Mouse (Mus musculus) intestine, embryonic 14.5 days (tissue): Measurements from ENCODE around the gene Plau. TPM values are rescaled to one million over a fixed set of nuclear protein-coding genes. Genes with fewer than 3 reads are reported as not detected.

ENCODE experiments used
- ATAC-seq: fragments of 200-750 bp; cut with Nextera tagmentation; replicated peaks from 2 replicates; pipeline ENCODE4 v1.8.0; 2017; ENCODE audit warnings: low read depth, moderate number of reproducible peaks, moderate TSS enrichment, moderate library complexity; ENCODE audit not compliant: low FRiP score, low TSS enrichment
- DNase-seq: peaks from one replicate; pipeline ENCODE4 v3.0.0-alpha.2; 2018; ENCODE audit warnings: low spot score
- H3K27ac ChIP-seq: fragments of 300-500 bp; sonication (generic); 2 replicates; pipeline ENCODE4 v1.5.1; 2014; ENCODE audit warnings: low read depth, mild to moderate bottlenecking, control low read depth
- H3K27me3 ChIP-seq: fragments of 300-500 bp; sonication (generic); replicated peaks from 2 replicates; pipeline ENCODE4 v1.6.1; 2014; ENCODE audit warnings: low read length, control low read depth; ENCODE audit not compliant: control insufficient read depth, insufficient read depth
- H3K36me3 ChIP-seq: fragments of 300-500 bp; sonication (generic); 2 replicates; pipeline ENCODE4 v1.6.1; 2014; ENCODE audit warnings: low read length, control low read depth; ENCODE audit not compliant: control insufficient read depth, insufficient read depth
- H3K4me1 ChIP-seq: fragments of 300-500 bp; sonication (generic); replicated peaks from 2 replicates; pipeline ENCODE4 v1.6.1; 2014; ENCODE audit warnings: low read length, control low read depth, mixed read lengths; ENCODE audit not compliant: control insufficient read depth, insufficient read depth
- H3K4me2 ChIP-seq: fragments of 300-500 bp; sonication (generic); 2 replicates; pipeline ENCODE4 v1.6.1; 2014; ENCODE audit warnings: low read length
- H3K4me3 ChIP-seq: fragments of 300-500 bp; sonication (generic); 2 replicates; pipeline ENCODE4 v1.5.1; 2014; ENCODE audit warnings: low read depth, low read length, control low read depth, mixed read lengths
- H3K9ac ChIP-seq: fragments of 300-500 bp; sonication (generic); 2 replicates; pipeline ENCODE4 v1.6.1; 2014; ENCODE audit warnings: mild to moderate bottlenecking, low read length
- H3K9me3 ChIP-seq: fragments of 300-500 bp; sonication (generic); 2 replicates; pipeline ENCODE4 v1.6.1; 2016; ENCODE audit warnings: low read length, control low read depth; ENCODE audit not compliant: control insufficient read depth
- WGBS: fragments of 180-500 bp; shearing (Covaris S2); extraction: QIAGEN DNeasy Blood & Tissue Kit; methylation state at CpG from one replicate; pipeline ENCODE4 v1.1.7; 2014; 5-methylcytosine and 5-hydroxymethylcytosine counted together
- polyA plus RNA-seq: library from polyadenylated mRNA; unstranded; fragments of >200 nt; fragmentation: Nextera tagmentation; extraction: Ambion mirVana; gene quantifications from 2 replicates; pipeline ENCODE4 v1.2.1, GENCODE M21; 2014

Gene Plau
- polyA plus RNA-seq, 1 experiment from 2014 or later, result 1.3 TPM

- Histone ChIP-seq H3K27ac (no peak overlapping the region), H3K9ac (no peak overlapping the region)
- 91% methylated on average over 10 of the region's 10 CpGs for WGBS
Measured at GRCm38 (mm10) chr14:20844671-20845576, 8.5 kb downstream of the Plau start.

GRCm38 (mm10) chr14:20845577-20846088, 9.2 kb downstream of the Plau start:
- Histone ChIP-seq H3K27me3 (no peaks in the 10 kb centered on the region), H3K4me1 (no peaks in the 10 kb centered on the region), H3K4me2 (no peak overlapping the region), H3K9me3 (no peaks in the 10 kb centered on the region), H3K9ac (no peak overlapping the region), H3K27ac (no peak overlapping the region; the same call in 1 of the 2 replicates), H3K4me3 (no peak overlapping the region), H3K36me3 (no peaks in the 10 kb centered on the region)
- WGBS, result 62% methylated on average over 9 of the region's 9 CpGs
- ATAC-seq, result no peak
- DNase-seq, result no peak

More at GRCm38 (mm10) chr14:20844671-20845576, 8.5 kb downstream of the Plau start:
- Histone ChIP-seq H3K4me1 (no peaks in the 10 kb centered on the region), H3K36me3 (no peaks in the 10 kb centered on the region), H3K4me2 (no peak overlapping the region), H3K27me3 (no peaks in the 10 kb centered on the region), H3K9me3 (no peaks in the 10 kb centered on the region), H3K4me3 (no peak overlapping the region)
- no peak for DNase-seq
- no peak for ATAC-seq

- Histone ChIP-seq H3K4me2 (no peak overlapping the region), H3K9ac (no peak overlapping the region), H3K4me3 (no peak overlapping the region), H3K9me3 (no peaks in the 10 kb centered on the region), H3K27ac (no peak overlapping the region; the same call in 1 of the 2 replicates), H3K4me1 (no peaks in the 10 kb centered on the region), H3K36me3 (no peaks in the 10 kb centered on the region), H3K27me3 (no peaks in the 10 kb centered on the region)
- ATAC-seq, result no peak
- no peak for DNase-seq
- WGBS, result 79% methylated on average over 7 of the region's 7 CpGs
Measured at GRCm38 (mm10) chr14:20846214-20846613, 9.8 kb downstream of the Plau start.

GRCm38 (mm10) chr14:20847637-20848129, 11.2 kb downstream of the Plau start:
- WGBS, result 83% methylated on average over 3 of the region's 3 CpGs
- Histone ChIP-seq H3K9me3 (no peaks in the 10 kb centered on the region), H3K4me3 (no peak overlapping the region), H3K27ac (no peak overlapping the region), H3K4me2 (no peak overlapping the region), H3K36me3 (no peaks in the 10 kb centered on the region), H3K27me3 (no peaks in the 10 kb centered on the region), H3K4me1 (no peaks in the 10 kb centered on the region), H3K9ac (no peak overlapping the region)
- DNase-seq (no peak), ATAC-seq (no peak)

GRCm38 (mm10) chr14:20849753-20850152, 13.3 kb downstream of the Plau start:
- Histone ChIP-seq H3K27ac (no peak overlapping the region), H3K4me1 (no peaks in the 10 kb centered on the region), H3K27me3 (no peaks in the 10 kb centered on the region), H3K4me3 (no peak overlapping the region), H3K9ac (no peak overlapping the region), H3K4me2 (no peak overlapping the region), H3K36me3 (no peaks in the 10 kb centered on the region), H3K9me3 (no peaks in the 10 kb centered on the region)
- 65% methylated on average over 4 of the region's 4 CpGs for WGBS
- no peak for DNase-seq
- ATAC-seq, result no peak

- ATAC-seq, result no peak
- Histone ChIP-seq H3K27ac (no peak overlapping the region), H3K4me2 (no peak overlapping the region), H3K27me3 (no peaks in the 10 kb centered on the region), H3K4me1 (no peaks in the 10 kb centered on the region), H3K9me3 (no peaks in the 10 kb centered on the region), H3K9ac (no peak overlapping the region), H3K36me3 (no peaks in the 10 kb centered on the region), H3K4me3 (no peak overlapping the region)
- no peak for DNase-seq
- WGBS, result 59% methylated on average over 2 of the region's 2 CpGs
Measured at GRCm38 (mm10) chr14:20850498-20850897, 14.0 kb downstream of the Plau start.

- Histone ChIP-seq H3K4me3 (no peak overlapping the region), H3K27me3 (no peaks in the 10 kb centered on the region), H3K9me3 (no peaks in the 10 kb centered on the region), H3K36me3 (no peaks in the 10 kb centered on the region), H3K9ac (no peak overlapping the region), H3K4me2 (no peak overlapping the region), H3K4me1 (no peaks in the 10 kb centered on the region), H3K27ac (no peak overlapping the region)
- no peak for DNase-seq
- no peak for ATAC-seq
Measured at GRCm38 (mm10) chr14:20851776-20852175, 15.3 kb downstream of the Plau start.

GRCm38 (mm10) chr14:20861152-20861551, 24.7 kb downstream of the Plau start:
- no peak overlapping the region for H3K27ac ChIP-seq
- 75% methylated on average over 2 of the region's 2 CpGs for WGBS
- H3K36me3 ChIP-seq, result no peaks in the 10 kb centered on the region
- DNase-seq, result no peak
- H3K4me3 ChIP-seq, result no peak overlapping the region
- H3K27me3 ChIP-seq, result no peaks in the 10 kb centered on the region
- H3K9me3 ChIP-seq, result no peaks in the 10 kb centered on the region
- H3K9ac ChIP-seq, result no peak overlapping the region
- no peak overlapping the region for H3K4me2 ChIP-seq
- H3K4me1 ChIP-seq, result no peaks in the 10 kb centered on the region
- no peak for ATAC-seq
